Mouse (Mus musculus) limb, embryonic 14.5 days (tissue): ENCODE results near the gene 1700016D06Rik. TPM values are rescaled to one million over a fixed set of nuclear protein-coding genes. Genes with fewer than 3 reads are reported as not detected.

ENCODE experiments used
- ATAC-seq: fragments of 200-750 bp; cut with Nextera tagmentation; 2 replicates; pipeline ENCODE4 v1.8.0; 2017; ENCODE audit warnings: low read depth, moderate number of reproducible peaks, moderate TSS enrichment; ENCODE audit not compliant: low FRiP score
- DNase-seq: peaks from one replicate; pipeline ENCODE4 v3.0.0-alpha.2; 2015; ENCODE audit warnings: low spot score
- H3K27ac ChIP-seq: fragments of 300-500 bp; sonication (generic); replicated peaks from 2 replicates; pipeline ENCODE4 v1.5.1; 2014; ENCODE audit warnings: low read depth, mild to moderate bottlenecking, low read length, moderate library complexity, mixed read lengths
- H3K27me3 ChIP-seq: fragments of 300-500 bp; sonication (generic); 2 replicates; pipeline ENCODE4 v1.6.1; 2014; ENCODE audit warnings: low read length, mixed read lengths; ENCODE audit not compliant: control insufficient read depth, insufficient read depth
- H3K36me3 ChIP-seq: fragments of 300-500 bp; sonication (generic); 2 replicates; pipeline ENCODE4 v1.6.1; 2014; ENCODE audit warnings: mild to moderate bottlenecking, low read length, moderate library complexity, mixed read lengths; ENCODE audit not compliant: control insufficient read depth, insufficient read depth
- H3K4me1 ChIP-seq: fragments of 300-500 bp; sonication (generic); 2 replicates; pipeline ENCODE4 v1.6.1; 2014; ENCODE audit warnings: antibody characterized with exemption, low read length, mixed read lengths; ENCODE audit not compliant: control insufficient read depth, insufficient read depth
- H3K4me2 ChIP-seq: fragments of 300-500 bp; sonication (generic); replicated peaks from 2 replicates; pipeline ENCODE4 v1.6.1; 2014; ENCODE audit warnings: low read depth, mild to moderate bottlenecking, low read length, moderate library complexity; ENCODE audit not compliant: severe bottlenecking
- H3K4me3 ChIP-seq: fragments of 300-500 bp; sonication (generic); replicated peaks from 2 replicates; pipeline ENCODE4 v1.5.1; 2014; ENCODE audit warnings: low read length
- H3K9ac ChIP-seq: fragments of 300-500 bp; sonication (generic); 2 replicates; pipeline ENCODE4 v1.6.1; 2014; ENCODE audit warnings: mild to moderate bottlenecking, low read depth, low read length, moderate library complexity; ENCODE audit not compliant: severe bottlenecking
- H3K9me3 ChIP-seq: fragments of 300-500 bp; sonication (generic); 2 replicates; pipeline ENCODE4 v1.6.1; 2016; ENCODE audit warnings: low read length; ENCODE audit not compliant: control insufficient read depth
- POLR2A ChIP-seq: fragments of 200-500 bp; IDR thresholded peaks from 2 replicates; pipeline ENCODE4 v1.8.0; 2012; ENCODE audit warnings: inconsistent platforms, mild to moderate bottlenecking, moderate library complexity, borderline replicate concordance; ENCODE audit not compliant: insufficient read depth, insufficient read length; ENCODE audit errors: extremely low read depth
- whole genome bisulfite sequencing: fragments of 180-500 bp; shearing (Covaris S2); extraction: QIAGEN DNeasy Blood & Tissue Kit; methylation state at CpG from one replicate; pipeline ENCODE4 v1.1.7; 2014; 5-methylcytosine and 5-hydroxymethylcytosine counted together
- polyA plus RNA-seq, 2 experiments: library from polyadenylated mRNA; depleted of rRNA in 1 of 2; stranded (reverse) in 1 of 2; unstranded in 1 of 2; fragments of >200 nt; fragmentation: Nextera tagmentation in 1 of 2; extraction: Ambion mirVana in 1 of 2; gene quantifications; 2 replicates each; pipeline versions ENCODE4 v1.2.1 to v1.2.3; 2012 to 2014

1700016D06Rik gene
- polyA plus RNA-seq, 2 experiments, result not detected

DNA sequence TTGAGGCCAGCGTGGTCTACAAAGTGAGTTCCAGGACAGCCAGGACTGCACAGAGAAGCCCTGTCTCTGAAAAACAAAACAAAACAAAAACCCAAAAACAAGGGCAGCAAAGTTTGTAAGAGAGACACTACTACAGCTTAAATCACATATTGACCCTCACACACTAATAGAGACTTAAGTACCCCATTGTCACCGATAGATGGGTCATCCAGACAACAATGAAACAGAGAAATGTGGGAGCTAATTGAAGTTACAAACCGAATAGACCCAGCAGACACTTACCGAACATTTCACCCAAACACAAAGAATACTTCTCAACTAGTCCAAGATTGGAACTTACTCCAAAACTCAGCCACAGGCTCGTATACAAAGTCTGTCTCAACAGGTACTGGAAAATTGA lies 50.8 kb downstream of the 1700016D06Rik start:
- no peaks in the 10 kb centered on the region for H3K36me3 ChIP-seq
- H3K4me2 ChIP-seq, result no peak overlapping the region
- no peak for TF ChIP-seq POLR2A
- DNase-seq (no peak), ATAC-seq (no peak)
- no peaks in the 10 kb centered on the region for H3K27me3 ChIP-seq
- no peak overlapping the region for H3K4me3 ChIP-seq
- H3K4me1 ChIP-seq, result peaks cover 10% of the 10 kb centered on the region; the same call in 1 of the 2 replicates
- H3K9ac ChIP-seq, result no peak overlapping the region
- no peak overlapping the region for H3K27ac ChIP-seq
- 92% methylated on average over 5 of the region's 5 CpGs for WGBS
- H3K9me3 ChIP-seq, result no peaks in the 10 kb centered on the region

GRCm38 (mm10) chr8:11643123-11643522 lies 57.7 kb downstream of the 1700016D06Rik start:
- Histone ChIP-seq H3K9me3 (no peaks in the 10 kb centered on the region), H3K27me3 (no peaks in the 10 kb centered on the region), H3K27ac (no peak overlapping the region), H3K4me1 (peaks cover 11% of the 10 kb centered on the region; the same call in 1 of the 2 replicates), H3K36me3 (no peaks in the 10 kb centered on the region), H3K9ac (no peak overlapping the region), H3K4me2 (no peak overlapping the region), H3K4me3 (no peak overlapping the region)
- WGBS, result 28% methylated on average over 2 of the region's 2 CpGs
- TF ChIP-seq POLR2A, result no peak
- ATAC-seq (no peak), DNase-seq (peak; percentile 38)

GRCm38 (mm10) chr8:11640606-11641005 lies 60.3 kb downstream of the 1700016D06Rik start:
- Histone ChIP-seq H3K4me2 (no peak overlapping the region), H3K9ac (no peak overlapping the region), H3K27ac (no peak overlapping the region), H3K9me3 (no peaks in the 10 kb centered on the region), H3K36me3 (no peaks in the 10 kb centered on the region), H3K27me3 (no peaks in the 10 kb centered on the region), H3K4me1 (peaks cover 6% of the 10 kb centered on the region; the same call in 1 of the 2 replicates), H3K4me3 (no peak overlapping the region)
- no peak for TF ChIP-seq POLR2A
- DNase-seq (no peak), ATAC-seq (no peak)
- WGBS, result 57% methylated on average over 2 of the region's 2 CpGs

GRCm38 (mm10) chr8:11637531-11637930 lies 63.3 kb downstream of the 1700016D06Rik start:
- no peaks in the 10 kb centered on the region for H3K27me3 ChIP-seq
- no peaks in the 10 kb centered on the region for H3K9me3 ChIP-seq
- no peak overlapping the region for H3K4me3 ChIP-seq
- no peak overlapping the region for H3K9ac ChIP-seq
- no peak overlapping the region for H3K4me2 ChIP-seq
- peaks cover 17% of the 10 kb centered on the region for H3K4me1 ChIP-seq
- no peak overlapping the region for H3K27ac ChIP-seq
- ATAC-seq, result no peak
- 93% methylated on average over 7 of the region's 7 CpGs for WGBS
- DNase-seq, result no peak
- TF ChIP-seq POLR2A, result no peak
- 0 out of 2 replicates have a peak, but pooled peaks cover under 1% of the 10 kb centered on the region for H3K36me3 ChIP-seq

GRCm38 (mm10) chr8:11636324-11637057 lies 64.4 kb downstream of the 1700016D06Rik start:
- Histone ChIP-seq H3K9me3 (no peaks in the 10 kb centered on the region), H3K27ac (peak overlapping the region; percentile 96), H3K27me3 (no peaks in the 10 kb centered on the region), H3K4me3 (peak overlapping the region; percentile 81), H3K4me2 (peak overlapping the region; percentile 82), H3K36me3 (peaks cover 9% of the 10 kb centered on the region), H3K4me1 (peaks cover 24% of the 10 kb centered on the region), H3K9ac (no peak overlapping the region)
- DNase-seq (peak; percentile 91), ATAC-seq (peak; percentile 60)
- TF ChIP-seq POLR2A, result 0 out of 2 replicates have a peak, but pooled peaks have one; percentile 10
- WGBS, result 7% methylated on average over 30 of the region's 30 CpGs
